Comparison of ENCODE assay signal across 8 mouse cellular contexts in the genomic region with DNA sequence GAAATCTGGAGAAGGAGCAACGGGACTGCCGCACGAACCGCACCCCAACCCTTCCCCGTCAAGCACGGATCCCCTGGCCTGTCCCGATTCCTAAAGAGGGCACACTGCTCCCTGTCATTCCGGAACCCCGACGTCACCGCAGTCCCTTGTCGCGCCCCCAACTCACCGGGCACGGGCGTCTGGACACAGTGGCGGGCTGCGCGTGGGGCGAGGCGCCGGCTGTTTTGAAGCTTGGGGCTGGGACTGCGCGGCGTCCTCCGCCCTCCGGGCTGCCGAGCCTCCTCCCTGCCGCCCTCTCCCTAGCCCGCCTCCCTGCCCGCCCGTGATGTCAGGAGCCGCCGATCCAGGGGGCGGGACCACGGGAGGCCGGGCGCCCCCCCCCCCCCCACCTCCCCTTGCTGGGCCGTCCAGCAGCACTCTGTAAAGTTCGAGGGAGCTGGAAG. TPM values are rescaled to one million over a fixed set of nuclear protein-coding genes. Genes with fewer than 3 reads are reported as not detected.
DNase-seq lines count a peak whose midpoint lies in the region; ATAC-seq lines count a peak whose summit lies in the region.

Emp2 (minus strand) TSS at position 323 of the 443 bp plus-strand sequence.

- peaks cover 18% of the 10 kb centered on the region for H3K27me3 ChIP-seq in hindbrain, embryonic 14.5 days (ENCODE audit: control insufficient read depth, insufficient read depth, low read length)
- no peaks in the 10 kb centered on the region for H3K27me3 ChIP-seq in stomach, embryonic 14.5 days (ENCODE audit: control insufficient read depth, insufficient read depth, low read length)

- H3K4me1 ChIP-seq in hindbrain, embryonic 14.5 days (replicated peaks; ENCODE audit: control insufficient read depth, insufficient read depth, low read length) = peaks cover 8% of the 10 kb centered on the region; the same call in 1 of the 2 replicates
- 0 out of 2 replicates have a peak, but pooled peaks cover 3% of the 10 kb centered on the region for H3K4me1 ChIP-seq in stomach, embryonic 14.5 days (ENCODE audit: control insufficient read depth, insufficient read depth, low read length)

- ATAC-seq in hindbrain, embryonic 14.5 days (ENCODE audit: low FRiP score) = peak; percentile 77; the same call in 1 of the 2 replicates
- peak; percentile 57; the same call in 1 of the 2 replicates for ATAC-seq in megakaryocyte-erythroid progenitor cell, adult 5-6 weeks (replicated peaks; ENCODE audit: low FRiP score, low TSS enrichment, poor library complexity, severe bottlenecking)
- peak; percentile 76 for ATAC-seq in stomach, embryonic 14.5 days (ENCODE audit: insufficient number of reproducible peaks, insufficient read depth, low FRiP score, low read depth)
- ATAC-seq in cerebellum, adult (ENCODE audit: insufficient number of reproducible peaks, low FRiP score, low TSS enrichment) = no peak

- peak within 1 kb of the TSS; percentile 40 for H3K4me3 ChIP-seq in hindbrain, embryonic 14.5 days (replicated peaks; ENCODE audit: low read length)
- peak within 1 kb of the TSS; percentile 57 for H3K4me3 ChIP-seq in stomach, embryonic 14.5 days (ENCODE audit: low read depth, low read length)

- intact Hi-C loops in left cerebral cortex, postnatal 25 days (cut with DNase I) = loop anchor here (1.0 kb wide), 1 partner anchor 34 kb away; no protein-coding TSS in a partner anchor

- H3K4me2 ChIP-seq in hindbrain, embryonic 14.5 days (replicated peaks) = peak within 1 kb of the TSS; percentile 87
- peak within 1 kb of the TSS; percentile 82 for H3K4me2 ChIP-seq in stomach, embryonic 14.5 days (replicated peaks; ENCODE audit: low read depth, low read length)

- H3K36me3 ChIP-seq in hindbrain, embryonic 14.5 days (replicated peaks; ENCODE audit: control insufficient read depth, insufficient read depth) = no peaks in the 10 kb centered on the region
- H3K36me3 ChIP-seq in stomach, embryonic 14.5 days (ENCODE audit: control insufficient read depth, insufficient read depth, low read length) = no peaks in the 10 kb centered on the region

- under 1% methylated on average over 39 of the region's 40 CpGs for WGBS in hindbrain, embryonic 14.5 days
- under 1% methylated on average over 30 of the region's 40 CpGs for WGBS in stomach, embryonic 14.5 days

- no peak within 1 kb of the TSS for H3K27ac ChIP-seq in hindbrain, embryonic 14.5 days
- no peak within 1 kb of the TSS for H3K27ac ChIP-seq in stomach, embryonic 14.5 days (ENCODE audit: low read length)

- H3K9me3 ChIP-seq in hindbrain, embryonic 14.5 days (ENCODE audit: control insufficient read depth, low read length) = no peaks in the 10 kb centered on the region
- H3K9me3 ChIP-seq in stomach, embryonic 14.5 days (ENCODE audit: control insufficient read depth, low read depth, low read length) = no peaks in the 10 kb centered on the region

- peak within 1 kb of the TSS; percentile 51; the same call in 1 of the 2 replicates for H3K9ac ChIP-seq in hindbrain, embryonic 14.5 days
- H3K9ac ChIP-seq in stomach, embryonic 14.5 days (replicated peaks; ENCODE audit: low read depth, low read length) = peak within 1 kb of the TSS; percentile 48

- peak; percentile 45 for DNase-seq in 3T3-L1 (ENCODE audit: low read depth, low spot score)
- DNase-seq in adrenal gland, postnatal 25 days = peak; percentile 60
- DNase-seq in gastrocnemius, adult 8-10 months (ENCODE audit: low spot score in 2 of 2) = peak; percentile 36 to 54
- DNase-seq in hindbrain, embryonic 14.5 days (ENCODE audit: low spot score) = no peak
- DNase-seq in left cerebral cortex, postnatal 25 days (ENCODE audit: low spot score in 2 of 2) = peak; percentile 8 to 23

RNA-seq across cellular contexts. Expression of gene Emp2, which starts in this region (rescaled TPM):
- total RNA-seq in adrenal gland, postnatal 25 days (2021) = 4.3 and 4.7 TPM in 2 replicates
- total RNA-seq in gastrocnemius, adult 8-10 months (2022) = 1 to 10 TPM; 3.0 to 4.8 (median 4.1) TPM
- 17.6 and 19.5 TPM in 2 replicates for polyA plus RNA-seq in hindbrain, embryonic 14.5 days (2014; fragmentation: Nextera tagmentation; extraction: Ambion mirVana)
- total RNA-seq in left cerebral cortex, postnatal 25 days (2021) = 10 to 100 TPM; 13.8 to 14.5 TPM
- not detected in 2 replicates for total RNA-seq in megakaryocyte-erythroid progenitor cell, adult 5-6 weeks (2014; fragmentation: Nextera tagmentation)
- not detected in 2 replicates for total RNA-seq in megakaryocyte-erythroid progenitor cell, adult 5-6 weeks (2017)
- 26.6 and 31.3 TPM in 2 replicates for polyA plus RNA-seq in stomach, embryonic 14.5 days (2014; fragmentation: Nextera tagmentation; extraction: Ambion mirVana)

Comparison
In these comparisons a context has a peak if more than half of its experiments do, and no peak if none do; other contexts are left out.
1. Peak in ATAC-seq in megakaryocyte-erythroid progenitor cell, adult 5-6 weeks; RNA of the gene not detected or under 1 TPM.